ENCODE assay signal across 7 mouse cellular contexts in the genomic region with DNA sequence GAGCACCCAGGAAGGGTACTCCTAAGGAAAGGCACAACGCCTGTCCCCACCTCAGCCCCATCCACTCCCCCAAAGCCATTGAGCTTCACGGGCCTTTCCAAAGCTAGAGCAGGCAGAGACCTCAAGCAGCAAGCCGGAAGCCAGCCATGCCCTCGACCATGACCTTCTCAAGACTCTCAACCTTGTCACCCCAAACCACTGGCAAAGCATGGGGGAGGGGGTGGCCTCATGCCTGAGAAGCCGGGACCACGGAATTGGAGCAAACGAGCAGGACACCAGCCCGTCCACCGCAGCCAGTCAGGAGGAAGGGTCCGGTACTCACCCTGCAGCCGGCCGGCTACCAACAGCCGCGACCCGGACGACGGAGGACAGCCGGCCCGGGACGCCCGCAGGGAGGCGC. TPM values are rescaled to one million over a fixed set of nuclear protein-coding genes. Genes with fewer than 3 reads are reported as not detected.
DNase-seq lines count a peak whose midpoint lies in the region; ATAC-seq and TF ChIP-seq lines count a peak whose summit lies in the region.

No protein-coding gene starts in this region.

- H3K27me3 ChIP-seq in kidney, embryonic 16.5 days (ENCODE audit: insufficient read depth, low read length): no peaks in the 10 kb centered on the region
- no peaks in the 10 kb centered on the region for H3K27me3 ChIP-seq in midbrain, embryonic 12.5 days

- H3K4me3 ChIP-seq in left cerebral cortex, adult 2 months: peak overlapping the region; percentile 82
- H3K4me3 ChIP-seq in embryonic fibroblast, embryonic 13.5 days (ENCODE audit: insufficient read depth, low read length): peak overlapping the region; percentile 89
- H3K4me3 ChIP-seq in kidney, embryonic 16.5 days (ENCODE audit: low read length): peak overlapping the region; percentile 95
- peak overlapping the region; percentile 100 for H3K4me3 ChIP-seq in midbrain, embryonic 12.5 days

- H3K9me3 ChIP-seq in kidney, embryonic 16.5 days (ENCODE audit: low read length): no peaks in the 10 kb centered on the region
- H3K9me3 ChIP-seq in midbrain, embryonic 12.5 days: no peaks in the 10 kb centered on the region

- ATAC-seq in kidney, embryonic 16.5 days (ENCODE audit: low FRiP score, low TSS enrichment): peak; percentile 1
- ATAC-seq in midbrain, embryonic 12.5 days (ENCODE audit: low FRiP score, low read depth): no peak

- peak overlapping the region; percentile 100 for H3K27ac ChIP-seq in left cerebral cortex, adult 2 months
- H3K27ac ChIP-seq in embryonic fibroblast, embryonic 13.5 days (ENCODE audit: insufficient read depth, low read length): no peak overlapping the region
- peak overlapping the region; percentile 19 for H3K27ac ChIP-seq in kidney, embryonic 16.5 days (ENCODE audit: low read length)
- peak overlapping the region; percentile 74 for H3K27ac ChIP-seq in midbrain, embryonic 12.5 days (replicated peaks)

- under 1% methylated on average over 22 of the region's 22 CpGs for WGBS in kidney, embryonic 16.5 days
- under 1% methylated on average over 22 of the region's 22 CpGs for WGBS in midbrain, embryonic 12.5 days

- no peak for TF ChIP-seq CTCF in left cerebral cortex, adult 2 months (IDR thresholded peaks at IDR 0.05)
- TF ChIP-seq CTCF in embryonic fibroblast, embryonic 13.5 days (IDR thresholded peaks at IDR 0.05; ENCODE audit: borderline replicate concordance, insufficient read depth, low read length): no peak

- H3K4me1 ChIP-seq in embryonic fibroblast, embryonic 13.5 days (ENCODE audit: control insufficient read depth, insufficient read depth, low read length): peaks cover 4% of the 10 kb centered on the region
- H3K4me1 ChIP-seq in kidney, embryonic 16.5 days (ENCODE audit: insufficient read depth, low read length): peaks cover 22% of the 10 kb centered on the region
- H3K4me1 ChIP-seq in midbrain, embryonic 12.5 days: peaks cover 25% of the 10 kb centered on the region

- TF ChIP-seq POLR2A in embryonic fibroblast, embryonic 13.5 days (IDR thresholded peaks at IDR 0.05; ENCODE audit: low read depth, low read length): no peak

- intact Hi-C loops in left cerebral cortex, adult 2 months (cut with DNase I): loop anchor here (1.0 to 2.0 kb wide), 2 partner anchors 166 to 301 kb away; a partner anchor contains a TSS

- H3K36me3 ChIP-seq in kidney, embryonic 16.5 days (ENCODE audit: insufficient read depth, low read length): no peaks in the 10 kb centered on the region
- H3K36me3 ChIP-seq in midbrain, embryonic 12.5 days: no peaks in the 10 kb centered on the region

- DNase-seq in left cerebral cortex, adult 2 months (ENCODE audit: extremely low spot score in 1 of 2, low spot score in 2 of 2): peak in 1 of 2 experiments; percentile 27
- DNase-seq in left cerebral cortex, adult 9 months (ENCODE audit: low spot score in 2 of 2): no peak
- peak; percentile 41 for DNase-seq in MN1 (ENCODE audit: low spot score)
- DNase-seq in cerebellum, postnatal 4 days (ENCODE audit: low spot score in 2 of 2): no peak

- peak overlapping the region; percentile 79 for H3K4me2 ChIP-seq in kidney, embryonic 16.5 days (replicated peaks; ENCODE audit: low read depth, low read length)
- H3K4me2 ChIP-seq in midbrain, embryonic 12.5 days (replicated peaks): peak overlapping the region; percentile 98

- peak overlapping the region; percentile 88 for H3K9ac ChIP-seq in kidney, embryonic 16.5 days (replicated peaks; ENCODE audit: low read length)
- H3K9ac ChIP-seq in midbrain, embryonic 12.5 days (replicated peaks): peak overlapping the region; percentile 90

RNA-seq across cellular contexts. Expression of a gene that starts 0.5 kb away (rescaled TPM):
- 10 to 100 TPM; 59.0 to 63.0 TPM for total RNA-seq in left cerebral cortex, adult 2 months (2021)
- 42.6 and 43.6 TPM in 2 replicates for polyA plus RNA-seq in embryonic fibroblast, embryonic 13.5 days (2011; ENCODE audit: insufficient read length, low read depth, missing spikeins)
- polyA plus RNA-seq in kidney, embryonic 16.5 days (2015; fragmentation: Nextera tagmentation; extraction: Ambion mirVana): 54.8 and 57.7 TPM in 2 replicates
- 49.5 and 53.3 TPM in 2 replicates for polyA plus RNA-seq in midbrain, embryonic 12.5 days (2016; fragmentation: Nextera tagmentation; extraction: Ambion mirVana)
